Mouse (Mus musculus) lung, embryonic 14.5 days (tissue): ENCODE measurements around the gene Hnrnpdl. TPM values are rescaled to one million over a fixed set of nuclear protein-coding genes. Genes with fewer than 3 reads are reported as not detected.

Experiments
- ATAC-seq: fragments of 200-750 bp; cut with Nextera tagmentation; 2 replicates; pipeline ENCODE4 v1.8.0; 2017; ENCODE audit warnings: mild to moderate bottlenecking, moderate TSS enrichment, moderate library complexity; ENCODE audit not compliant: insufficient read depth
- DNase-seq: peaks from one replicate; pipeline ENCODE4 v3.0.0-alpha.2; 2015
- H3K27ac ChIP-seq: fragments of 300-500 bp; sonication (generic); 2 replicates; pipeline ENCODE4 v1.5.1; 2014; ENCODE audit warnings: low read depth, mild to moderate bottlenecking, moderate library complexity
- H3K27me3 ChIP-seq: fragments of 300-500 bp; sonication (generic); 2 replicates; pipeline ENCODE4 v1.6.1; 2014; ENCODE audit warnings: low read length, control low read depth; ENCODE audit not compliant: insufficient read depth
- H3K36me3 ChIP-seq: fragments of 300-500 bp; sonication (generic); 2 replicates; pipeline ENCODE4 v1.6.1; 2014; ENCODE audit warnings: control low read depth; ENCODE audit not compliant: insufficient read depth
- H3K4me1 ChIP-seq: fragments of 300-500 bp; sonication (generic); 2 replicates; pipeline ENCODE4 v1.6.1; 2014; ENCODE audit warnings: antibody characterized with exemption, control low read depth; ENCODE audit not compliant: insufficient read depth
- H3K4me2 ChIP-seq: fragments of 300-500 bp; sonication (generic); 2 replicates; pipeline ENCODE4 v1.6.1; 2014; ENCODE audit warnings: mild to moderate bottlenecking
- H3K4me3 ChIP-seq: fragments of 300-500 bp; sonication (generic); 2 replicates; pipeline ENCODE4 v1.5.1; 2014; ENCODE audit warnings: low read depth, low read length
- H3K9ac ChIP-seq: fragments of 300-500 bp; sonication (generic); 2 replicates; pipeline ENCODE4 v1.6.1; 2014
- H3K9me3 ChIP-seq: fragments of 300-500 bp; sonication (generic); 2 replicates; pipeline ENCODE4 v1.6.1; 2016; ENCODE audit warnings: low read depth, low read length, control low read depth
- CTCF ChIP-seq: IDR thresholded peaks from 2 replicates; pipeline ENCODE4 v1.5.1; 2016; ENCODE audit warnings: antibody characterized with exemption, low read depth
- WGBS: fragments of 180-500 bp; shearing (Covaris S2); extraction: QIAGEN DNeasy Blood & Tissue Kit; methylation state at CpG from one replicate; pipeline ENCODE4 v1.1.7; 2014; 5-methylcytosine and 5-hydroxymethylcytosine counted together
- polyA plus RNA-seq: library from polyadenylated mRNA; unstranded; fragments of >200 nt; fragmentation: Nextera tagmentation; extraction: Ambion mirVana; gene quantifications from 2 replicates; pipeline ENCODE4 v1.2.1, GENCODE M21; 2014

The Hnrnpdl gene
- polyA plus RNA-seq, 1 experiment from 2014 or later, result 204 TPM

GRCm38 (mm10) chr5:100040281-100040784, 869 bp upstream of the Hnrnpdl start:
- H3K36me3 ChIP-seq, result peaks cover 24% of the 10 kb centered on the region
- peak overlapping the region; percentile 99 for H3K9ac ChIP-seq
- H3K4me3 ChIP-seq, result peak overlapping the region; percentile 96
- no peak for TF ChIP-seq CTCF
- peak overlapping the region; percentile 99 for H3K27ac ChIP-seq
- DNase-seq, result peak; percentile 51
- H3K4me1 ChIP-seq, result no peaks in the 10 kb centered on the region
- no peaks in the 10 kb centered on the region for H3K27me3 ChIP-seq
- no peaks in the 10 kb centered on the region for H3K9me3 ChIP-seq
- peak overlapping the region; percentile 91 for H3K4me2 ChIP-seq
- no peak for ATAC-seq
- WGBS, result under 1% methylated on average over 19 of the region's 19 CpGs

- Histone ChIP-seq H3K4me1 (no peaks in the 10 kb centered on the region), H3K36me3 (peaks cover 37% of the 10 kb centered on the region), H3K9me3 (no peaks in the 10 kb centered on the region), H3K27me3 (no peaks in the 10 kb centered on the region), H3K4me2 (peak overlapping the region; percentile 91), H3K9ac (peak overlapping the region; percentile 99), H3K4me3 (peak overlapping the region; percentile 96), H3K27ac (peak overlapping the region; percentile 99)
- DNase-seq, result peak; percentile 97
- peak; percentile 71 for ATAC-seq
- under 1% methylated on average over 112 of the region's 113 CpGs for WGBS
- peak; percentile 62 for TF ChIP-seq CTCF
These were observed 506 bp downstream of the Hnrnpdl start for GRCm38 (mm10) chr5:100038714-100039601.

GRCm38 (mm10) chr5:100037965-100038713, 1.3 kb downstream of the Hnrnpdl start:
- Histone ChIP-seq H3K4me2 (peak overlapping the region; percentile 91), H3K9me3 (no peaks in the 10 kb centered on the region), H3K27me3 (no peaks in the 10 kb centered on the region), H3K4me1 (no peaks in the 10 kb centered on the region), H3K9ac (peak overlapping the region; percentile 99), H3K36me3 (peaks cover 44% of the 10 kb centered on the region), H3K4me3 (peak overlapping the region; percentile 96), H3K27ac (peak overlapping the region; percentile 99)
- ATAC-seq (peak; percentile 15), DNase-seq (peak; percentile 83)
- TF ChIP-seq CTCF, result no peak
- WGBS, result under 1% methylated on average over 45 of the region's 45 CpGs

- ATAC-seq (no peak), DNase-seq (peak; percentile 60)
- TF ChIP-seq CTCF, result no peak
- Histone ChIP-seq H3K4me1 (no peaks in the 10 kb centered on the region), H3K4me2 (peak overlapping the region; percentile 91), H3K9me3 (no peaks in the 10 kb centered on the region), H3K4me3 (peak overlapping the region; percentile 96), H3K36me3 (peaks cover 58% of the 10 kb centered on the region), H3K27ac (no peak overlapping the region), H3K9ac (peak overlapping the region; percentile 99), H3K27me3 (no peaks in the 10 kb centered on the region)
- WGBS, result 7% methylated on average over 7 of the region's 7 CpGs
These were observed 2.8 kb downstream of the Hnrnpdl start for GRCm38 (mm10) chr5:100036681-100037080.

GRCm38 (mm10) chr5:100035950-100036349, 3.5 kb downstream of the Hnrnpdl start:
- Histone ChIP-seq H3K4me2 (peak overlapping the region; percentile 91), H3K36me3 (peaks cover 61% of the 10 kb centered on the region), H3K4me3 (peak overlapping the region; percentile 96), H3K9ac (no peak overlapping the region), H3K27me3 (no peaks in the 10 kb centered on the region), H3K27ac (no peak overlapping the region), H3K4me1 (no peaks in the 10 kb centered on the region), H3K9me3 (no peaks in the 10 kb centered on the region)
- DNase-seq (peak; percentile 3), ATAC-seq (no peak)
- 48% methylated on average over 7 of the region's 7 CpGs for WGBS
- TF ChIP-seq CTCF, result no peak; the same call in 1 of the 2 replicates

- Histone ChIP-seq H3K36me3 (peaks cover 60% of the 10 kb centered on the region), H3K9me3 (no peaks in the 10 kb centered on the region), H3K4me1 (0 out of 2 replicates have a peak, but pooled peaks cover 6% of the 10 kb centered on the region), H3K27me3 (no peaks in the 10 kb centered on the region), H3K9ac (no peak overlapping the region), H3K27ac (no peak overlapping the region), H3K4me3 (no peak overlapping the region), H3K4me2 (no peak overlapping the region)
- ATAC-seq, result no peak
- no peak for TF ChIP-seq CTCF
- 69% methylated on average over 3 of the region's 3 CpGs for WGBS
- peak; percentile 14 for DNase-seq
These were observed 6.8 kb downstream of the Hnrnpdl start for GRCm38 (mm10) chr5:100032646-100033045.
